Mouse (Mus musculus): ENCODE measurements around the gene Ocel1. TPM values are rescaled to one million over a fixed set of nuclear protein-coding genes. Genes with fewer than 3 reads are reported as not detected.

Gene Ocel1
- polyA plus RNA-seq, 1 experiment from 2014 or later: 5.8 TPM

DNA sequence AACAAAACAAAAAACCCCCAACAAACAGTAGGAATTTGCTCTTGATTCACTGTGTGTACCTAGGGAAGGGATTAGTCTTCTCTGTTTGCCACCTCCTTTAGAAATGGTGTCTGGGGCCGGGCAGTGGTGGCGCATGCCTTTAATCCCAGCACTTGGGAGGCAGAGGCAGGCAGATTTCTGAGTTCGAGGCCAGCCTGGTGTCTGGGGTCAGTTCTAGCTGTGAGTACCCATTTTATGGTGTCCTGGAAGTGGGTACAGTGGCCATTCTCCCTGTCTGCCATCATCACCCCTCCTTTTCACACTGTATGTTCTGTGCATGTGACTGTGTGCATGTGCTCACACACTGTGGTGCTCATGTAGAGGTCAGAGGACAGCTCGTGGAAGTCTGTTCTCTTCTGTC is 37.1 kb downstream of the Ocel1 start:
- no peak overlapping the region for H3K9ac ChIP-seq
- no peak for ATAC-seq (ENCODE audit: low FRiP score)
- no peak overlapping the region for H3K4me2 ChIP-seq (replicated peaks)
- no peak overlapping the region for H3K4me3 ChIP-seq
- H3K36me3 ChIP-seq: peaks cover 17% of the 10 kb centered on the region; the same call in 1 of the 2 replicates
- no peaks in the 10 kb centered on the region for H3K27me3 ChIP-seq
- H3K9me3 ChIP-seq (replicated peaks): no peaks in the 10 kb centered on the region
- 95% methylated on average over 4 of the region's 4 CpGs for WGBS
- H3K27ac ChIP-seq: no peak overlapping the region
- peaks cover 19% of the 10 kb centered on the region for H3K4me1 ChIP-seq

DNA sequence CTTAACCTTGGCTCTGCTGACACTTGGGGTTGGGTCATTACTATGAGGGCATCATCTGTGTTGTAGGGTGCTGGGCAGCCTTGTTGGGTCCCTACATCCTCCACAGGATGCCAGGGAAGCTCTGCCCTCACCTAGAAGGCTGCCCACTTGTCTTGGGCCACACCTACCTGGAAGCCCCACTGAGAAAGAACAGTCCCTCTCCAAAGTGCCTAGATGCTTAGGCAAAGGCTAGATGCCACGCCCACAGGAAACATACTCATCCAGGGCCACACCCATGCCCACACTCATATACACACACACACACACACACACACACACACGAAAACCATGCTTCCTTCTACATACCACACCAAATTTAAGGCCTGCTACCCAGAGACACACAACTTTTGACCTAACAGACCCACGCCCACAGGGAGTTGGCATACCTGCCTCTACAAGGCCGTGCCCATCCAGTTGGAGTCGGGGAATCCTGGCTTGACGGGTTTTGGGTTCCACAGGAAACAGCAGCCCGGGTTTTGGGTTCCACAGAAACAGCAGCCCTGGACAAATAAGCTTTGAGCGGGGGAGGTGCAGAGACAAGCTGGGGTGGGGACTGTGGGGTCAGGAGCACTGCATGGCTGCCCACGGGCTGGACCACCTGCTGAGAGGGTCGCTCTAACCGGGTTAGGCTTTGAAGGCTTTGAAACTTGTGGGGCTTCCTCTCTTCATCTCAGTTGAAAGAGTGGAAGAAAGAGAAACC is 40.6 kb downstream of the Ocel1 start:
- H3K36me3 ChIP-seq: peaks cover 14% of the 10 kb centered on the region; the same call in 1 of the 2 replicates
- WGBS: 46% methylated on average over 11 of the region's 11 CpGs
- H3K27me3 ChIP-seq: no peaks in the 10 kb centered on the region
- no peak overlapping the region for H3K4me2 ChIP-seq (replicated peaks)
- ATAC-seq (ENCODE audit: low FRiP score): no peak
- H3K27ac ChIP-seq: no peak overlapping the region
- peaks cover 10% of the 10 kb centered on the region for H3K4me1 ChIP-seq
- H3K9ac ChIP-seq: no peak overlapping the region
- no peak overlapping the region for H3K4me3 ChIP-seq
- H3K9me3 ChIP-seq (replicated peaks): no peaks in the 10 kb centered on the region

DNA sequence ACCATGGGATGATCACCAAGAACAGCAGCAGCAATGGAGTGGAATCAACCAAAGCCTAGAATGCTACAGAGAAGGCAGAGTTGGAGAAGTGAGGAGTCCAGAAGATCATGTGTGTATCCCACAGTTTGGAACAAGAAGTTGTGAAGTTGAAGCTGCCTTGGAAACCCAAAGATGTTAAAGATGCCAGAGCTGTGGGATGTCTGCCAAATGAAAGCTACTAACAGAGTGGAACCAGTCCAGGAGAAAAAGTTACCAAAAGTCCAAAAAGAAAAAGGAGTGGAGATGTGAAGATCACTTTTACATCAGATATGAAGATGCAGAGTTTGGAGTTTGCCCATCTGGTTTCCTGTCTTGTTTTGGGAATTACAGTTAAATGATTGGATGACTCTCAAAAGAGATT is 51.0 kb downstream of the Ocel1 start:
- no peaks in the 10 kb centered on the region for H3K36me3 ChIP-seq
- no peak for ATAC-seq (ENCODE audit: low FRiP score)
- H3K27ac ChIP-seq: no peak overlapping the region
- H3K27me3 ChIP-seq: no peaks in the 10 kb centered on the region
- no peak overlapping the region for H3K9ac ChIP-seq
- no peak overlapping the region for H3K4me3 ChIP-seq
- no peak overlapping the region for H3K4me2 ChIP-seq (replicated peaks)
- 0 out of 2 replicates have a peak, but pooled peaks cover 11% of the 10 kb centered on the region for H3K9me3 ChIP-seq (replicated peaks)
- H3K4me1 ChIP-seq: no peaks in the 10 kb centered on the region

Other genes with a start within 250 kb of the Ocel1 start
- gene Myo9b, start 98.6 kb upstream of the Ocel1 start, polyA plus RNA-seq (2016; fragmentation: Nextera tagmentation; extraction: Ambion mirVana): 28.4 and 30.4 TPM in 2 replicates
- gene Haus8, start 98.4 kb upstream of the Ocel1 start, polyA plus RNA-seq (2016; fragmentation: Nextera tagmentation; extraction: Ambion mirVana): 51.2 and 52.6 TPM in 2 replicates
- 80.8 and 82.4 TPM in 2 replicates for gene Use1, start 4.5 kb upstream of the Ocel1 start, polyA plus RNA-seq (2016; fragmentation: Nextera tagmentation; extraction: Ambion mirVana)
- gene Nr2f6, start 10.7 kb downstream of the Ocel1 start, polyA plus RNA-seq (2016; fragmentation: Nextera tagmentation; extraction: Ambion mirVana): 61.2 and 65.2 TPM in 2 replicates
- gene Ushbp1, start 24.5 kb downstream of the Ocel1 start, polyA plus RNA-seq (2016; fragmentation: Nextera tagmentation; extraction: Ambion mirVana): 5.7 and 6.8 TPM in 2 replicates
- 91.1 and 104 TPM in 2 replicates for gene Babam1, start 25.6 kb downstream of the Ocel1 start, polyA plus RNA-seq (2016; fragmentation: Nextera tagmentation; extraction: Ambion mirVana)
- gene Ankle1, start 34.7 kb downstream of the Ocel1 start, polyA plus RNA-seq (2016; fragmentation: Nextera tagmentation; extraction: Ambion mirVana): 22.0 and 26.4 TPM in 2 replicates
- gene Abhd8, start 92.4 kb downstream of the Ocel1 start, polyA plus RNA-seq (2016; fragmentation: Nextera tagmentation; extraction: Ambion mirVana): 107 and 108 TPM in 2 replicates
- 194 and 214 TPM in 2 replicates for gene Mrpl34, start 93.7 kb downstream of the Ocel1 start, polyA plus RNA-seq (2016; fragmentation: Nextera tagmentation; extraction: Ambion mirVana)
- gene Dda1, start 97.9 kb downstream of the Ocel1 start, polyA plus RNA-seq (2016; fragmentation: Nextera tagmentation; extraction: Ambion mirVana): 155 and 161 TPM in 2 replicates
- gene Ano8, start 114.7 kb downstream of the Ocel1 start, polyA plus RNA-seq (2016; fragmentation: Nextera tagmentation; extraction: Ambion mirVana): 18.0 and 19.6 TPM in 2 replicates
- gene Gtpbp3, start 116.8 kb downstream of the Ocel1 start, polyA plus RNA-seq (2016; fragmentation: Nextera tagmentation; extraction: Ambion mirVana): 15.3 and 16.5 TPM in 2 replicates
- 39.7 and 42.4 TPM in 2 replicates for gene Plvap, start 140.5 kb downstream of the Ocel1 start, polyA plus RNA-seq (2016; fragmentation: Nextera tagmentation; extraction: Ambion mirVana)
- 0.67 and 0.70 TPM in 2 replicates for gene Ccdc194, start 154.4 kb downstream of the Ocel1 start, polyA plus RNA-seq (2016; fragmentation: Nextera tagmentation; extraction: Ambion mirVana)
- 12.9 and 13.4 TPM in 2 replicates for gene Bst2, start 166.2 kb downstream of the Ocel1 start, polyA plus RNA-seq (2016; fragmentation: Nextera tagmentation; extraction: Ambion mirVana)
- 51.7 and 58.4 TPM in 2 replicates for gene Mvb12a, start 171.6 kb downstream of the Ocel1 start, polyA plus RNA-seq (2016; fragmentation: Nextera tagmentation; extraction: Ambion mirVana)
- gene Tmem221, start 187.6 kb downstream of the Ocel1 start, polyA plus RNA-seq (2016; fragmentation: Nextera tagmentation; extraction: Ambion mirVana): 0.18 and 0.56 TPM in 2 replicates
- gene Nxnl1, start 195.3 kb downstream of the Ocel1 start, polyA plus RNA-seq (2016; fragmentation: Nextera tagmentation; extraction: Ambion mirVana): not detected in 2 replicates
- 51.3 and 54.8 TPM in 2 replicates for gene Slc27a1, start 197.6 kb downstream of the Ocel1 start, polyA plus RNA-seq (2016; fragmentation: Nextera tagmentation; extraction: Ambion mirVana)
- 197 and 202 TPM in 2 replicates for gene Pgls, start 220.9 kb downstream of the Ocel1 start, polyA plus RNA-seq (2016; fragmentation: Nextera tagmentation; extraction: Ambion mirVana)
- 5.3 and 6.3 TPM in 2 replicates for gene Fam129c, start 226.3 kb downstream of the Ocel1 start, polyA plus RNA-seq (2016; fragmentation: Nextera tagmentation; extraction: Ambion mirVana)
- gene Colgalt1, start 239.7 kb downstream of the Ocel1 start, polyA plus RNA-seq (2016; fragmentation: Nextera tagmentation; extraction: Ambion mirVana): 63.7 and 65.9 TPM in 2 replicates